Mouse (Mus musculus) midbrain, embryonic 12.5 days (tissue): ENCODE measurements around the gene Txndc16. TPM values are rescaled to one million over a fixed set of nuclear protein-coding genes. Genes with fewer than 3 reads are reported as not detected.

Source experiments
- polyA plus RNA-seq: library from polyadenylated mRNA; unstranded; fragments of >200 nt; fragmentation: Nextera tagmentation; extraction: Ambion mirVana; gene quantifications from 2 replicates; pipeline ENCODE4 v1.2.1, GENCODE M21; 2016

Gene Txndc16
- polyA plus RNA-seq, 1 experiment from 2014 or later: 27.2 TPM

Other genes with a start within 250 kb of the Txndc16 start
- gene Ptger2, start 232.1 kb downstream of the Txndc16 start, polyA plus RNA-seq: 0.10 TPM in 1 of 2 replicates, not detected in the other
- gene Gpr137c, start 611 bp downstream of the Txndc16 start, polyA plus RNA-seq: 12.2 and 14.8 TPM in 2 replicates
- gene Ero1l, start 98.4 kb upstream of the Txndc16 start, polyA plus RNA-seq: 33.4 and 33.5 TPM in 2 replicates
- gene Psmc6, start 109.5 kb upstream of the Txndc16 start, polyA plus RNA-seq: 210 and 214 TPM in 2 replicates
- 46.8 and 50.2 TPM in 2 replicates for gene Styx, start 130.8 kb upstream of the Txndc16 start, polyA plus RNA-seq
- gene Gnpnat1, start 184.6 kb upstream of the Txndc16 start, polyA plus RNA-seq: 34.1 and 35.0 TPM in 2 replicates